Mouse (Mus musculus) macrophage (primary cell): Measurements from ENCODE around the gene Polr2g. TPM values are rescaled to one million over a fixed set of nuclear protein-coding genes. Genes with fewer than 3 reads are reported as not detected.
"Not testable (repeated sequence)": the region's sequence is repeated elsewhere in the genome, so short reads cannot be mapped to it uniquely, and the experiment has no call there.

Experiments
- H3K27ac ChIP-seq: fragments of 350-480 bp; formaldehyde crosslinking; 2 replicates; pipeline ENCODE4 v1.9.0; 2021
- H3K36me3 ChIP-seq: fragments of 350-480 bp; formaldehyde crosslinking; 2 replicates; pipeline ENCODE4 v1.9.0; 2021; ENCODE audit errors: inconsistent target
- H3K4me3 ChIP-seq: fragments of 350-480 bp; formaldehyde crosslinking; 2 replicates; pipeline ENCODE4 v1.9.0; 2021; ENCODE audit errors: inconsistent target
- H3K79me2 ChIP-seq: fragments of 350-480 bp; formaldehyde crosslinking; 2 replicates; pipeline ENCODE4 v1.9.0; 2021; ENCODE audit errors: inconsistent target
- WGBS: methylation state at CpG from one replicate; pipeline ENCODE4 v1.1.7; 2026; ENCODE audit warnings: inconsistent platforms; ENCODE audit not compliant: missing documents; 5-methylcytosine and 5-hydroxymethylcytosine counted together
- polyA plus RNA-seq: library from polyadenylated mRNA; stranded (reverse); fragments of 250-400 nt; gene quantifications from 3 replicates; pipeline ENCODE4 v1.2.4, GENCODE M21; 2018; ENCODE audit warnings: inconsistent platforms
- total RNA-seq, 78 experiments: library from RNA; depleted of rRNA; stranded (reverse); fragments of 250-400 nt; gene quantifications; 1 replicate in 9 of 78; 2 replicates in 24 of 78; 3 replicates in 43 of 78; 4 replicates in 2 of 78; pipeline ENCODE4 v1.2.4; 2018; ENCODE audit warnings: inconsistent platforms in 56 of 78

The Polr2g gene
- total RNA-seq (2018; cell fraction: chromatin; rRNA removed) = 10 to 100 TPM in 20 of 26 experiments, 1 to 10 TPM in 6; 1.6 to 68.0 (median 21.8) TPM
- total RNA-seq (2018; cell fraction: cytosol; rRNA removed) = 100 to 1,000 TPM in 12 of 26 experiments, 10 to 100 TPM in 14; 78.4 to 148 (median 97.9) TPM
- total RNA-seq (2018; cell fraction: nucleus; rRNA removed) = 10 to 100 TPM; 18.2 to 67.1 (median 36.1) TPM
- polyA plus RNA-seq = 87.6 to 127 TPM (median 98.0 TPM) in 3 replicates

- Histone ChIP-seq H3K79me2 (peaks cover 24% of the 10 kb centered on the region), H3K4me3 (peak within 1 kb of the TSS; percentile 97), H3K36me3 (peaks cover 21% of the 10 kb centered on the region), H3K27ac (peak within 1 kb of the TSS; percentile 77)
- WGBS = under 1% methylated on average over 25 of the region's 25 CpGs
Measured at GRCm38 (mm10) chr19:8798264-8798946, at the start of gene Polr2g. Gene Polr2g, minus strand, starts transcription at chr19:8798577.

- no peak overlapping the region for H3K4me3 ChIP-seq
- peaks cover 11% of the 10 kb centered on the region; the same call in 1 of the 2 replicates for H3K79me2 ChIP-seq
- H3K27ac ChIP-seq = peak overlapping the region; percentile 32; the same call in 1 of the 2 replicates
- 39% methylated on average over 5 of the region's 5 CpGs for WGBS
- H3K36me3 ChIP-seq = peaks cover 27% of the 10 kb centered on the region
Measured at GRCm38 (mm10) chr19:8844371-8845129, 46.2 kb upstream of the Polr2g start.

- Histone ChIP-seq H3K79me2 (peaks cover 11% of the 10 kb centered on the region; the same call in 1 of the 2 replicates), H3K4me3 (no peak overlapping the region), H3K27ac (0 out of 2 replicates have a peak overlapping the region, but pooled peaks have one; percentile 25), H3K36me3 (peaks cover 23% of the 10 kb centered on the region)
- 31% methylated on average over 6 of the region's 6 CpGs for WGBS
Measured at GRCm38 (mm10) chr19:8842961-8843360, 44.6 kb upstream of the Polr2g start.

- H3K36me3 ChIP-seq = peaks cover 4% of the 10 kb centered on the region
- whole genome bisulfite sequencing = 88% methylated on average over 7 of the region's 7 CpGs
Measured at GRCm38 (mm10) chr19:8841012-8841411, 42.6 kb upstream of the Polr2g start.

GRCm38 (mm10) chr19:8839908-8840791 is 41.8 kb upstream of the Polr2g start:
- H3K27ac ChIP-seq = peak overlapping the region; percentile 46
- no peaks in the 10 kb centered on the region for H3K36me3 ChIP-seq
- peaks cover 11% of the 10 kb centered on the region; the same call in 1 of the 2 replicates for H3K79me2 ChIP-seq
- 30% methylated on average over 29 of the region's 29 CpGs for WGBS
- peak overlapping the region; percentile 54 for H3K4me3 ChIP-seq

More at GRCm38 (mm10) chr19:8841012-8841411, 42.6 kb upstream of the Polr2g start:
- H3K27ac ChIP-seq = peak overlapping the region; percentile 46
- H3K4me3 ChIP-seq = peak overlapping the region; percentile 54
- H3K79me2 ChIP-seq = peaks cover 11% of the 10 kb centered on the region; the same call in 1 of the 2 replicates

- H3K4me3 ChIP-seq = peak within 1 kb of the TSS; percentile 39
- H3K27ac ChIP-seq = peak within 1 kb of the TSS; percentile 34; the same call in 1 of the 2 replicates
- H3K79me2 ChIP-seq = peaks cover 11% of the 10 kb centered on the region; the same call in 1 of the 2 replicates
- 96% methylated on average over 11 of the region's 11 CpGs for WGBS
- peaks cover 7% of the 10 kb centered on the region; the same call in 1 of the 2 replicates for H3K36me3 ChIP-seq
Measured at GRCm38 (mm10) chr19:8839103-8839907, 40.9 kb upstream of the Polr2g start, which contains the start of gene Gng3. Gene Gng3, minus strand, starts transcription at chr19:8839194.

- H3K36me3 ChIP-seq = peaks cover 8% of the 10 kb centered on the region; the same call in 1 of the 2 replicates
- WGBS = 33% methylated on average over 15 of the region's 15 CpGs
Measured at GRCm38 (mm10) chr19:8838041-8838730, 39.8 kb upstream of the Polr2g start.

GRCm38 (mm10) chr19:8837251-8837791 is 38.9 kb upstream of the Polr2g start, which contains the start of gene Bscl2:
Gene Bscl2, plus strand, starts transcription at chr19:8837467.
- WGBS = 4% methylated on average over 38 of the region's 38 CpGs
- H3K79me2 ChIP-seq = peaks cover 17% of the 10 kb centered on the region; the same call in 1 of the 2 replicates
- peaks cover 12% of the 10 kb centered on the region; the same call in 1 of the 2 replicates for H3K36me3 ChIP-seq
- H3K4me3 ChIP-seq = peak within 1 kb of the TSS; percentile 39
- peak within 1 kb of the TSS; percentile 34 for H3K27ac ChIP-seq

More at GRCm38 (mm10) chr19:8838041-8838730, 39.8 kb upstream of the Polr2g start:
- peaks cover 17% of the 10 kb centered on the region; the same call in 1 of the 2 replicates for H3K79me2 ChIP-seq
- H3K27ac ChIP-seq = peak overlapping the region; percentile 34; the same call in 1 of the 2 replicates
- H3K4me3 ChIP-seq = peak overlapping the region; percentile 39

GRCm38 (mm10) chr19:8836327-8836726 is 38.0 kb upstream of the Polr2g start:
- 96% methylated on average over 10 of the region's 10 CpGs for WGBS
- not testable (repeated sequence) for H3K27ac ChIP-seq, H3K4me3 ChIP-seq
- Histone ChIP-seq H3K36me3 (peaks cover 21% of the 10 kb centered on the region), H3K79me2 (peaks cover 22% of the 10 kb centered on the region; the same call in 1 of the 2 replicates)

GRCm38 (mm10) chr19:8832971-8833370 is 34.6 kb upstream of the Polr2g start:
- Histone ChIP-seq H3K79me2 (peaks cover 26% of the 10 kb centered on the region), H3K27ac (0 out of 2 replicates have a peak overlapping the region, but pooled peaks have one; percentile 3), H3K4me3 (no peak overlapping the region), H3K36me3 (peaks cover 36% of the 10 kb centered on the region)
- WGBS = 90% methylated on average over 4 of the region's 4 CpGs

GRCm38 (mm10) chr19:8831262-8831661 is 32.9 kb upstream of the Polr2g start:
- Histone ChIP-seq H3K36me3 (peaks cover 52% of the 10 kb centered on the region), H3K27ac (no peak overlapping the region), H3K79me2 (peaks cover 43% of the 10 kb centered on the region), H3K4me3 (no peak overlapping the region)
- 90% methylated on average over 5 of the region's 11 CpGs for WGBS

- 98% methylated on average over 8 of the region's 8 CpGs for WGBS
- peak overlapping the region; percentile 66; the same call in 1 of the 2 replicates for H3K27ac ChIP-seq
- peaks cover 49% of the 10 kb centered on the region for H3K79me2 ChIP-seq
- no peak overlapping the region for H3K4me3 ChIP-seq
- peaks cover 58% of the 10 kb centered on the region for H3K36me3 ChIP-seq
Measured at GRCm38 (mm10) chr19:8830664-8831063, 32.3 kb upstream of the Polr2g start.
